Mouse (Mus musculus) cerebral cortex, adult 2 months (tissue): ENCODE measurements around the gene Zfpl1.

Experiments
- WGBS: fragments of 180-500 bp; shearing (Covaris S2); methylation state at CpG from one replicate; pipeline ENCODE4 v1.1.7; 2018; 5-methylcytosine and 5-hydroxymethylcytosine counted together

Gene Zfpl1

GRCm38 (mm10) chr19:6084478-6085248 is at the start of gene Zfpl1, which contains the start of gene Cdca5:
Zfpl1 (minus strand) TSS chr19:6084956.
Cdca5 (plus strand) TSS chr19:6084983.
- under 1% methylated on average over 58 of the region's 58 CpGs for WGBS

DNA sequence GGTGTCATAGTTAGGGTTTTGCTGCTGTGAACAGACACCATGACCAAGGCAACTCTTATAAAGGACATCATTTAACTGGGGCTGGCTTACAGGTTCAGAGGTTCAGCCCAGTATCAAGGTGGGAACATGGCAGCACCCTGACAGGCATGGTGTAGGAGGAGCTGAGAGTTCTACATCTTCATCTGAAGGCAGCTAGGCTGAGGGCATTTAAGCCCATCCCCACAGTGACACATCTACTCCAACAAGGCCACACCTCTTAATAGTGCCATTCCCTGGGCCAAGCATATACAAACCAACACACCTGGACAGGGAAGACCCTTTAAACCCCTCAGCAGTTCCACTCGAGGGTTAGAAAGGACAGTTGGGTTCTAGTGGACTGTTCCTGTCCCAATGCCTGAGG is 48.4 kb upstream of the Zfpl1 start:
- WGBS: 42% methylated on average over 1 of the region's 1 CpGs

GRCm38 (mm10) chr19:6132171-6132827 is 47.5 kb upstream of the Zfpl1 start:
- 77% methylated on average over 7 of the region's 7 CpGs for WGBS

GRCm38 (mm10) chr19:6130414-6131128 is 45.8 kb upstream of the Zfpl1 start:
- WGBS: 87% methylated on average over 7 of the region's 7 CpGs

GRCm38 (mm10) chr19:6127760-6128341 is 43.1 kb upstream of the Zfpl1 start, which contains the start of gene Snx15:
Snx15 (minus strand) TSS chr19:6128304.
- under 1% methylated on average over 32 of the region's 32 CpGs for WGBS

DNA sequence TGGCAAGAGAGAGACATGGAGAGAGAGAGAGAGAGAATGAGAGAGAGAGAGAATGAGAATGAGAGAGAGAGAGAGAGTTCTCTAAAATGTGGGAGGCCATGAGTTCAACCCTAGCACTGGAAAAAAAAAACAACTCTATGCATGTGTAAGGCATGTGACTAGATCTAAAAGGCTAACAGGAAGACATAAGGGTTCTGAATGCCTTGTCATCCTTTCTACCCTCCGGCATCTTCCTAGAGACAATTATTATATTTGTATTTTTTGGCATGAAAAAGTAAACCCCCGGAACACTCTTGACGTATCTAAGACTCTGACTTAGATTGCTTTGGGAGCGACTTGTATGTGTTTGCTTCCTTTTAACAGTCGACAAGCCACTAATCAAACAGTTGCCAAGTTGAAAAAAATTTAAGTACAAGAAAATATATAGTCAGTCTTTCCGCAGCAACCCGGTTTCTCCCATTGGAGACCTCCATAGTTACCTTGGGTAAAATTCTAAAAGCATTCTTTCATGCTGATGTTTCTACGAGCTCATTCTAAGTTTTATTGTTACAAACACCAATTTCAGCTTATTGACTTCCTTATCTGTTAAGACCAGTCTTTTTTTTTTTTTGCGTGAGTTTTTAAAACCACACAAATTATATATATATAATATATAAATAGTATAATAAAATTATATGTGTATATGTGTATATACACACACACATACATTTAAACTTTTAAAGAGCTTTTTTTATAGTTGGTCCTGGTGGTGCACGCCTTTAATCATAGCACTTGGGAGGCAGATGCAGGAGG is 42.2 kb upstream of the Zfpl1 start:
- WGBS: 56% methylated on average over 10 of the region's 10 CpGs

DNA sequence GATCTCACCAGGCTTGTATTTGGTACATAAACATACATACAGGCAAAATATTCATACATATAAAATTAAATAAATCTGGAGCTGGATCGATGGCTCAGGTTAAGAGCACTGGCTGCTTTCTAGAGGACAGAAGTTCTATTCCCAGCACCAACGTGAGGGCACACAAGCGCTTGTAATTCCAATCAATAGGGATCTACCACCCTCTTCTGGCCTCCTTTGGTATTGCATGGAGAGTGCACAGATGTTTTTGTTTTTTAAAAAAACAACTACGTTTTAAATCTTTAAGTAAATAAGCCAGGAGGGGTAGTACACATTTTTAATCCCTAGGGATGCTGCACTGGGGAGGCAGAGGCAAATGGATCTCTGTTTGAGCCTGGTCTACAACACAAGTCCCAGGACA is 41.5 kb upstream of the Zfpl1 start:
- WGBS: 20% methylated on average over 4 of the region's 4 CpGs

- WGBS: 62% methylated on average over 2 of the region's 2 CpGs
Measured at GRCm38 (mm10) chr19:6124898-6125297, 40.1 kb upstream of the Zfpl1 start.

GRCm38 (mm10) chr19:6123330-6123729 is 38.6 kb upstream of the Zfpl1 start:
- WGBS: 71% methylated on average over 8 of the region's 8 CpGs

- 60% methylated on average over 19 of the region's 19 CpGs for WGBS
Measured at GRCm38 (mm10) chr19:6121761-6122160, 37.0 kb upstream of the Zfpl1 start.

GRCm38 (mm10) chr19:6118677-6119185 is 34.0 kb upstream of the Zfpl1 start:
- WGBS: 0% methylated on average over 8 of the region's 8 CpGs

DNA sequence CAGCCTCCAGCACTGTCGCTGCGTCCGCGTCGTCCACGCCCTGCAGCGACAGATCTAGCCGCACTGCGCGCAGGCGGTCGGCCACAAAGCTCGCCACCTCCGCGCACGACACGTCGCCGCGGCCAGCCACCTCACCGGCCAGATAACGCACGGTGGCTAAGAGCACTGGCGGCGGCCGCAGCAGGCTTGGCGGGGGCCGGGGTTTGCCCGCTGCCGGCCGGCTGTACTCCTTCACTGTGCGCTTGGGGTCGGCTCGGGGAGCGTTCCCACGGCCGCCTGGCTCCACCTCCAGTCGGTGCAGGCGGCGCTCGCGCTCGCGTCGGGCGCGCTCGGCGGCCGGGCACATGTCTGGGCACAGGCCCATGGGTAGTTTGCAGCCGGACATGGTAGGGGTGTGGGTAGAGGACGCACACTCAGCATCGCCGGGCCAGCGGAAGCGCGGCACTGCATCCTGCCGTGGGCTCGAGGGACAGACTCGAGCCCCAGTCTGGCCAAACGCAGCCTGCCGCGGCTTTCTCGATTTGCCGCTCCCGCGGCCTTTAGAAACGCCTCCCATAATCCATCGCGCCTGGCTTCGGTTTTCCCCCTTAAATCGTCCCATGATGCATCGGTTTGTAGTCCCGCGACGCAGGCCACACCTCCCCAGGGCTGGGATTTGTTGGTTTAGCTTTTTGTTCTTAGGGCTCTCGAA is 33.4 kb upstream of the Zfpl1 start, which contains the start of gene Sac3d1:
TSS of gene Sac3d1 (minus strand) at position 665 of the 691 bp plus-strand sequence.
- under 1% methylated on average over 77 of the region's 77 CpGs for WGBS

GRCm38 (mm10) chr19:6117346-6117985 is 32.7 kb upstream of the Zfpl1 start:
- 3% methylated on average over 32 of the region's 32 CpGs for WGBS

DNA sequence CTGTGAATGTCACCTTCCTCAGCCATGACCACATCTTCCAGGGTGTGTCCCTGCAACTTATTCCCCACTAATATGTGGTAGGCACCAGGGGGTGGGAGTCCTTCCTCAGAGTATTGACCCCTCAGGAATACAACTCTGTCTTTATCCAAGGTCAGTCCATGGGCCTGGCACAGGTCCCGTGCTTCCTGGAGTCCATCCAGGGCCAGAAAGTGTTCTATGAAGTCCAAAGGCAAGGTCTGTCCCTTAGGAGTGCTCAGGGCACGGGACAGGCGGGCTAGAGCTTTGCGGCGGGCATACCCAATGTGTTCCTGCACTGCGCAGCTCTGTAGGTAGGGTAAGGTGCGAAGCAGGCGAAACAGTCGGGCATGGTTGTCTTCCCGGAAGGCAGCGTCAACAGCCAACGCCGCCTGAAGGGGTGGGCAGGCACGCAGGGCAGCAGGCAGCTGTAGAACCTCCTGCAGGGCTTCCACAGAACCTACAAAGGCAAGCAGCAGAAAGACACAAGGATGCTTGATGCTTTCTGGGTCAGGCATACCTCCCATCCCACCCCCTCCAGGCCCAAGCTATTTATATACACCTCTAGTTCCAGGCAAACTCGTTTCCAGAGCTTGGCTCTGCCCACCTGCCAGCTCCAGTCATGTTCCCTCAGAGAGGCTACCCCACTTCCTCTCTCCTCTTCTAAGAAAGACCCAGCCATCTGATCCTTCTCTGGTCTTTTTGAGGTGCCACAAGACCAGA is 31.5 kb upstream of the Zfpl1 start:
- 54% methylated on average over 15 of the region's 15 CpGs for WGBS

DNA sequence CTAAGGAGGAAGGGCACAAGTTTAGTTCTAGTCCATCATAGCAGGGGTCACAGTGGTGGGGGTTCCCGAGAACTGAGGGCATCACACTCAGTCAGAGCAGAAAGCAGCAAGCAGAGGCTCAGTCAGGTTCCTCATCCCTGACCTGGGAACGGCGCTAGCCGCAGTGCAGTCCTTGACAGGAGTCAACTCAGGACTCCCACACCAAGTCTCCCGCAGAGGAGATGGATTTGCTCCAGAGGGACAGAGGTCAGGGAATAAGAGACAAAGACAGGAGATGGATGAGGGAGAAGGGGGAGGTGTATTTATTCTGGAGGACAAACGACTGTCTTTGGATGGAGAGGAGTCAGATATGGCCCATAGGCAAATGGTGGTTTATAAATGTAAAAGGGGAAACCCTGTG is 28.4 kb upstream of the Zfpl1 start:
- WGBS: 70% methylated on average over 6 of the region's 6 CpGs

GRCm38 (mm10) chr19:6105586-6105985 is 20.8 kb upstream of the Zfpl1 start, which contains the start of gene Naaladl1:
Naaladl1 (plus strand) TSS chr19:6105782.
- WGBS: 87% methylated on average over 7 of the region's 7 CpGs

- 94% methylated on average over 4 of the region's 4 CpGs for WGBS
Measured at GRCm38 (mm10) chr19:6104476-6104875, 19.7 kb upstream of the Zfpl1 start.

- WGBS: 84% methylated on average over 6 of the region's 6 CpGs
Measured at GRCm38 (mm10) chr19:6102169-6102853, 17.6 kb upstream of the Zfpl1 start.
